Mouse (Mus musculus) liver, embryonic 14.5 days (tissue): Measurements from ENCODE around the gene Esrrb.

ENCODE experiments used
- CTCF ChIP-seq: IDR thresholded peaks from 2 replicates; pipeline ENCODE4 v1.5.1; 2016; ENCODE audit warnings: antibody characterized with exemption, low read depth, control low read depth
- EP300 ChIP-seq: IDR thresholded peaks from 2 replicates; pipeline ENCODE4 v1.6.1; 2016; ENCODE audit warnings: antibody characterized with exemption, low read depth

- TF ChIP-seq CTCF (no peak), EP300 (no peak)
These were observed 205.1 kb downstream of the Esrrb start for GRCm38 (mm10) chr12:86565996-86566395.
